Mouse (Mus musculus): ENCODE measurements around the gene Sgf29. TPM values are rescaled to one million over a fixed set of nuclear protein-coding genes. Genes with fewer than 3 reads are reported as not detected.

Gene Sgf29
- polyA plus RNA-seq, 1 experiment, result 28.6 TPM

- peaks cover 14% of the 10 kb centered on the region for H3K4me1 ChIP-seq (ENCODE audit: control insufficient read depth, insufficient read depth, low read length)
- TF ChIP-seq POLR2A (IDR thresholded peaks at IDR 0.05; ENCODE audit: borderline replicate concordance, low read depth, low read length), result no peak
- no peak for TF ChIP-seq CTCF (IDR thresholded peaks at IDR 0.05; ENCODE audit: low read depth, low read length)
- no peak overlapping the region for H3K27ac ChIP-seq (ENCODE audit: insufficient read depth, low read depth, low read length)
- H3K4me3 ChIP-seq (ENCODE audit: insufficient read depth, low read length), result no peak overlapping the region
Measured at GRCm38 (mm10) chr7:126710266-126710665, 61.2 kb downstream of the Sgf29 start.

DNA sequence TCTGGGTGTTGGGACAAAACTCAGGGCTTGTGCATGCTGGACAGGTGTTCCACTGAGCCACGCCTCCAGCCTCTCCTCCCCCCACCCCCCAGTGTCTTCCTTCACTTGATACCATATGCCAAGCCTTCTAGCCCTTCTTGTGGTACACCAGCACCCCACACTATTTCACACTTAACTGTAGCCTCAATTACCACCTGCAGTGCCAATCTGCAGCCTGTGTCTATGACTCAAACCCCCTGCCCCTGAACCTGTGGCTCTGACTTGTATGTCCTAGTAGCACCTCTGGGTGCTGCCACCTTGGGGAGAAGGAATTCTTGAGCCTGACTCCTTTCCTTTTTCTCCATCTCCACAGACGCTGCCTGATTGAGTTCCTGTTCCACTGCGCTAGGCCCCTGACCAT, 62.8 kb downstream of the Sgf29 start:
- TF ChIP-seq POLR2A (IDR thresholded peaks at IDR 0.05; ENCODE audit: borderline replicate concordance, low read depth, low read length) (no peak), CTCF (IDR thresholded peaks at IDR 0.05; ENCODE audit: low read depth, low read length) (no peak)
- H3K27ac ChIP-seq (ENCODE audit: insufficient read depth, low read depth, low read length), result no peak overlapping the region
- peaks cover 13% of the 10 kb centered on the region for H3K4me1 ChIP-seq (ENCODE audit: control insufficient read depth, insufficient read depth, low read length)
- H3K4me3 ChIP-seq (ENCODE audit: insufficient read depth, low read length), result no peak overlapping the region

GRCm38 (mm10) chr7:126715679-126716078, 66.6 kb downstream of the Sgf29 start:
- H3K27ac ChIP-seq (ENCODE audit: insufficient read depth, low read depth, low read length), result no peak overlapping the region
- H3K4me3 ChIP-seq (ENCODE audit: insufficient read depth, low read length), result no peak overlapping the region
- no peaks in the 10 kb centered on the region; the same call in 1 of the 2 replicates for H3K4me1 ChIP-seq (ENCODE audit: control insufficient read depth, insufficient read depth, low read length)
- no peak for TF ChIP-seq CTCF (IDR thresholded peaks at IDR 0.05; ENCODE audit: low read depth, low read length)

DNA sequence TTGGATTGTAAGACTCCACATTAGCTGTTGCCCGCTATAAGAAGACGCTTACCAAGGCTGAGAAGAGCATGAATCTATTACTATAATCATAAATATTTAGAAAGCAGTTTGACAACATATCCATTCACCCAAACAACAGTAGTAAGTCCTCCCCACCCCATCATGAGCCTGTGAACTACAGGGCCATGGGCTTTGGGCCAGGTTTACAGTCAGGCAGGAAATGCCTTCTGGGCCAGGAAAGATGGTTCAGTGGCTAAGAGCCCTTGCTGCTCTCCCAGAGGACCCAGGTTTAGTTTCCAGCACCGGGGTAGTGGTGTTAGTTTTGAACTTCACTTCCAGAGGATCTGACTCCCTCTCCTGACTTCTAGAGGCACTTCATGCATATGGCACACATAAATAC, 68.5 kb downstream of the Sgf29 start:
- no peak overlapping the region for H3K4me3 ChIP-seq (ENCODE audit: insufficient read depth, low read length)
- H3K4me1 ChIP-seq (ENCODE audit: control insufficient read depth, insufficient read depth, low read length), result peaks cover 3% of the 10 kb centered on the region
- no peak for TF ChIP-seq POLR2A (IDR thresholded peaks at IDR 0.05; ENCODE audit: borderline replicate concordance, low read depth, low read length)
- no peak for TF ChIP-seq CTCF (IDR thresholded peaks at IDR 0.05; ENCODE audit: low read depth, low read length)

GRCm38 (mm10) chr7:126718787-126719337, 69.8 kb downstream of the Sgf29 start:
- Histone ChIP-seq H3K27ac (ENCODE audit: insufficient read depth, low read depth, low read length) (no peak overlapping the region), H3K4me3 (ENCODE audit: insufficient read depth, low read length) (no peak overlapping the region), H3K4me1 (ENCODE audit: control insufficient read depth, insufficient read depth, low read length) (peaks cover 4% of the 10 kb centered on the region)
- TF ChIP-seq POLR2A (IDR thresholded peaks at IDR 0.05; ENCODE audit: borderline replicate concordance, low read depth, low read length), result no peak
- TF ChIP-seq CTCF (IDR thresholded peaks at IDR 0.05; ENCODE audit: low read depth, low read length), result no peak

More for the DNA sequence above, 68.5 kb downstream of the Sgf29 start:
- no peak overlapping the region for H3K27ac ChIP-seq (ENCODE audit: insufficient read depth, low read depth, low read length)

- TF ChIP-seq POLR2A (IDR thresholded peaks at IDR 0.05; ENCODE audit: borderline replicate concordance, low read depth, low read length) (no peak), CTCF (IDR thresholded peaks at IDR 0.05; ENCODE audit: low read depth, low read length) (no peak)
- Histone ChIP-seq H3K27ac (ENCODE audit: insufficient read depth, low read depth, low read length) (peak overlapping the region; percentile 62), H3K4me1 (ENCODE audit: control insufficient read depth, insufficient read depth, low read length) (peaks cover 19% of the 10 kb centered on the region), H3K4me3 (ENCODE audit: insufficient read depth, low read length) (no peak overlapping the region)
Measured at GRCm38 (mm10) chr7:126721635-126722034, 72.5 kb downstream of the Sgf29 start.

Other genes starting within 250 kb of the Sgf29 start
- not detected in 2 replicates for gene Cd19, start 234.4 kb upstream of the Sgf29 start, polyA plus RNA-seq (2012; ENCODE audit: insufficient read depth, insufficient read length, missing spikeins)
- gene Rabep2, start 220.6 kb upstream of the Sgf29 start, polyA plus RNA-seq (2012; ENCODE audit: insufficient read depth, insufficient read length, missing spikeins), result 25.3 and 30.6 TPM in 2 replicates
- 0.25 and 1.4 TPM in 2 replicates for gene Atp2a1, start 186.2 kb upstream of the Sgf29 start, polyA plus RNA-seq (2012; ENCODE audit: insufficient read depth, insufficient read length, missing spikeins)
- gene Sh2b1, start 173.9 kb upstream of the Sgf29 start, polyA plus RNA-seq (2012; ENCODE audit: insufficient read depth, insufficient read length, missing spikeins), result 26.1 and 27.6 TPM in 2 replicates
- 39.7 and 41.0 TPM in 2 replicates for gene Tufm, start 161.9 kb upstream of the Sgf29 start, polyA plus RNA-seq (2012; ENCODE audit: insufficient read depth, insufficient read length, missing spikeins)
- gene Atxn2l, start 145.9 kb upstream of the Sgf29 start, polyA plus RNA-seq (2012; ENCODE audit: insufficient read depth, insufficient read length, missing spikeins), result 128 and 131 TPM in 2 replicates
- gene Eif3c, start 82.9 kb upstream of the Sgf29 start, polyA plus RNA-seq (2012; ENCODE audit: insufficient read depth, insufficient read length, missing spikeins), result 142 and 148 TPM in 2 replicates
- 83.3 and 84.3 TPM in 2 replicates for gene Apobr, start 64.4 kb upstream of the Sgf29 start, polyA plus RNA-seq (2012; ENCODE audit: insufficient read depth, insufficient read length, missing spikeins)
- gene Cln3, start 63.5 kb upstream of the Sgf29 start, polyA plus RNA-seq (2012; ENCODE audit: insufficient read depth, insufficient read length, missing spikeins), result 219 and 238 TPM in 2 replicates
- 2.9 and 3.3 TPM in 2 replicates for gene Il27, start 54.4 kb upstream of the Sgf29 start, polyA plus RNA-seq (2012; ENCODE audit: insufficient read depth, insufficient read length, missing spikeins)
- gene Nupr1, start 18.4 kb upstream of the Sgf29 start, polyA plus RNA-seq (2012; ENCODE audit: insufficient read depth, insufficient read length, missing spikeins), result 34.9 and 41.2 TPM in 2 replicates
- gene Sult1a1, start 27.1 kb downstream of the Sgf29 start, polyA plus RNA-seq (2012; ENCODE audit: insufficient read depth, insufficient read length, missing spikeins), result 42.3 and 56.8 TPM in 2 replicates
- 62.1 and 63.7 TPM in 2 replicates for gene Bola2, start 46.1 kb downstream of the Sgf29 start, polyA plus RNA-seq (2012; ENCODE audit: insufficient read depth, insufficient read length, missing spikeins)
- gene Slx1b, start 46.5 kb downstream of the Sgf29 start, polyA plus RNA-seq (2012; ENCODE audit: insufficient read depth, insufficient read length, missing spikeins), result 8.4 and 11.6 TPM in 2 replicates
- 622 and 668 TPM in 2 replicates for gene Coro1a, start 58.5 kb downstream of the Sgf29 start, polyA plus RNA-seq (2012; ENCODE audit: insufficient read depth, insufficient read length, missing spikeins)
- 331 and 390 TPM in 2 replicates for gene Mapk3, start 110.3 kb downstream of the Sgf29 start, polyA plus RNA-seq (2012; ENCODE audit: insufficient read depth, insufficient read length, missing spikeins)
- gene Gdpd3, start 117.0 kb downstream of the Sgf29 start, polyA plus RNA-seq (2012; ENCODE audit: insufficient read depth, insufficient read length, missing spikeins), result 20.8 and 27.0 TPM in 2 replicates
- gene Ypel3, start 127.6 kb downstream of the Sgf29 start, polyA plus RNA-seq (2012; ENCODE audit: insufficient read depth, insufficient read length, missing spikeins), result 392 and 412 TPM in 2 replicates
- 1.9 and 2.8 TPM in 2 replicates for gene Tbx6, start 132.2 kb downstream of the Sgf29 start, polyA plus RNA-seq (2012; ENCODE audit: insufficient read depth, insufficient read length, missing spikeins)
- 153 and 164 TPM in 2 replicates for gene Ppp4c, start 143.2 kb downstream of the Sgf29 start, polyA plus RNA-seq (2012; ENCODE audit: insufficient read depth, insufficient read length, missing spikeins)
- gene Fam57b, start 148.4 kb downstream of the Sgf29 start, polyA plus RNA-seq (2012; ENCODE audit: insufficient read depth, insufficient read length, missing spikeins), result 0.74 and 0.85 TPM in 2 replicates
- gene 4930451I11Rik, start 182.3 kb downstream of the Sgf29 start, polyA plus RNA-seq (2012; ENCODE audit: insufficient read depth, insufficient read length, missing spikeins), result not detected in 2 replicates
- gene Doc2a, start 198.1 kb downstream of the Sgf29 start, polyA plus RNA-seq (2012; ENCODE audit: insufficient read depth, insufficient read length, missing spikeins), result not detected in 2 replicates
- gene Hirip3, start 212.7 kb downstream of the Sgf29 start, polyA plus RNA-seq (2012; ENCODE audit: insufficient read depth, insufficient read length, missing spikeins), result 32.0 and 33.5 TPM in 2 replicates
- 67.0 and 72.6 TPM in 2 replicates for gene Ino80e, start 213.1 kb downstream of the Sgf29 start, polyA plus RNA-seq (2012; ENCODE audit: insufficient read depth, insufficient read length, missing spikeins)
- gene Taok2, start 235.4 kb downstream of the Sgf29 start, polyA plus RNA-seq (2012; ENCODE audit: insufficient read depth, insufficient read length, missing spikeins), result 58.5 and 66.8 TPM in 2 replicates

Measured in bone marrow macrophage, adult 2 months (primary cell).